ENCODE assay signal across 9 mouse cellular contexts in genomic region chr6:115029248-115029647, GRCm38 (mm10). TPM values are rescaled to one million over a fixed set of nuclear protein-coding genes. Genes with fewer than 3 reads are reported as not detected.
DNase-seq lines count a peak whose midpoint lies in the region; ATAC-seq lines count a peak whose summit lies in the region.
"Had no signal": no experiment of that assay in that cellular context is flagged by ENCODE, and none has a peak within 500 bp of the region (broad histone marks: within the 10 kb centered on the region; RNA-seq: fewer than 3 reads in every experiment).

No protein-coding gene starts in this region.

- H3K4me3 ChIP-seq in kidney, embryonic 16.5 days (ENCODE audit: low read length) = no peak overlapping the region
- no peak overlapping the region for H3K4me3 ChIP-seq in intestine, embryonic 16.5 days (ENCODE audit: low read length)
- H3K4me3 ChIP-seq: megakaryocyte, embryonic 14.5 days had no signal

- WGBS in kidney, embryonic 16.5 days = 83% methylated on average over 2 of the region's 2 CpGs
- WGBS in intestine, embryonic 16.5 days = 74% methylated on average over 2 of the region's 2 CpGs

- H3K4me2 ChIP-seq in kidney, embryonic 16.5 days (replicated peaks; ENCODE audit: low read depth, low read length) = no peak overlapping the region
- H3K4me2 ChIP-seq in intestine, embryonic 16.5 days (ENCODE audit: low read depth, low read length) = no peak overlapping the region

- DNase-seq in kidney, adult 9 months = peak; percentile 74
- peak; percentile 24 for DNase-seq in thymus, postnatal 0 days (ENCODE audit: low spot score)
- no peak for DNase-seq in thymus, postnatal 25 days
- peak; percentile 45 for DNase-seq in embryo, embryonic 10 days (ENCODE audit: low spot score)
- peak; percentile 47 for DNase-seq in splenic B cell, adult 2 months (ENCODE audit: low read depth, low spot score)
- DNase-seq in neural tube, embryonic 10.5 days (ENCODE audit: extremely low spot score, low spot score) = no peak

- no peak for ATAC-seq in kidney, embryonic 16.5 days (ENCODE audit: low FRiP score, low TSS enrichment)
- ATAC-seq in intestine, embryonic 16.5 days = no peak

- H3K27ac ChIP-seq in kidney, embryonic 16.5 days (ENCODE audit: low read length) = no peak overlapping the region
- H3K27ac ChIP-seq in intestine, embryonic 16.5 days (ENCODE audit: low read length) = no peak overlapping the region

- no peak overlapping the region for H3K9ac ChIP-seq in kidney, embryonic 16.5 days (replicated peaks; ENCODE audit: low read length)
- H3K9ac ChIP-seq in intestine, embryonic 16.5 days (ENCODE audit: low read depth, low read length) = no peak overlapping the region

- H3K36me3 ChIP-seq in kidney, embryonic 16.5 days (ENCODE audit: insufficient read depth, low read length) = peaks cover 55% of the 10 kb centered on the region
- H3K36me3 ChIP-seq in splenic B cell, adult 2 months (ENCODE audit: control insufficient read depth, insufficient read depth, low read length, poor library complexity, severe bottlenecking) = peaks cover 6% of the 10 kb centered on the region
- peaks cover 11% of the 10 kb centered on the region; the same call in 1 of the 2 replicates for H3K36me3 ChIP-seq in intestine, embryonic 16.5 days (ENCODE audit: control insufficient read depth, insufficient read depth, low read length)

- no peaks in the 10 kb centered on the region for H3K4me1 ChIP-seq in kidney, embryonic 16.5 days (ENCODE audit: insufficient read depth, low read length)
- H3K4me1 ChIP-seq in intestine, embryonic 16.5 days (ENCODE audit: control insufficient read depth, insufficient read depth, low read length) = no peaks in the 10 kb centered on the region
- H3K4me1 ChIP-seq: megakaryocyte, embryonic 14.5 days had no signal

- no peaks in the 10 kb centered on the region for H3K9me3 ChIP-seq in kidney, embryonic 16.5 days (ENCODE audit: low read length)
- H3K9me3 ChIP-seq in intestine, embryonic 16.5 days (ENCODE audit: control insufficient read depth, low read length) = no peaks in the 10 kb centered on the region
- H3K9me3 ChIP-seq: megakaryocyte, embryonic 14.5 days had no signal

- no peaks in the 10 kb centered on the region for H3K27me3 ChIP-seq in kidney, embryonic 16.5 days (ENCODE audit: insufficient read depth, low read length)
- no peaks in the 10 kb centered on the region for H3K27me3 ChIP-seq in splenic B cell, adult 2 months (ENCODE audit: control insufficient read depth, insufficient read depth, low read length, poor library complexity, severe bottlenecking)
- no peaks in the 10 kb centered on the region for H3K27me3 ChIP-seq in intestine, embryonic 16.5 days (replicated peaks; ENCODE audit: control insufficient read depth, insufficient read depth, low read length)
- H3K27me3 ChIP-seq: megakaryocyte, embryonic 14.5 days had no signal

RNA-seq across cellular contexts. Expression of gene Tamm41, which starts 8.4 kb away (rescaled TPM):
- 64.9 and 68.7 TPM in 2 replicates for polyA plus RNA-seq in kidney, embryonic 16.5 days (2015; fragmentation: Nextera tagmentation; extraction: Ambion mirVana)
- polyA plus RNA-seq in thymus, postnatal 0 days (2015; fragmentation: Nextera tagmentation; extraction: Ambion mirVana) = 58.2 and 58.8 TPM in 2 replicates
- 58.7 and 66.8 TPM in 2 replicates for polyA plus RNA-seq in intestine, embryonic 16.5 days (2015; fragmentation: Nextera tagmentation; extraction: Ambion mirVana)

RNA-seq across cellular contexts. Expression of gene Vgll4, which starts 59.5 kb away (rescaled TPM):
- polyA plus RNA-seq in kidney, embryonic 16.5 days (2015; fragmentation: Nextera tagmentation; extraction: Ambion mirVana) = 114 and 123 TPM in 2 replicates
- 74.0 and 90.5 TPM in 2 replicates for polyA plus RNA-seq in thymus, postnatal 0 days (2015; fragmentation: Nextera tagmentation; extraction: Ambion mirVana)
- polyA plus RNA-seq in intestine, embryonic 16.5 days (2015; fragmentation: Nextera tagmentation; extraction: Ambion mirVana) = 66.1 and 75.7 TPM in 2 replicates

Comparison
In these comparisons a context has a peak if more than half of its experiments do, and no peak if none do; other contexts are left out.
1. DNase-seq: peak in kidney, adult 9 months (single experiment), thymus, postnatal 0 days (single experiment), embryo, embryonic 10 days (single experiment) and splenic B cell, adult 2 months (single experiment); none in thymus, postnatal 25 days (single experiment) and neural tube, embryonic 10.5 days (single experiment).